Mouse (Mus musculus) CH12F3 (cell line): Measurements from ENCODE around the gene P3h1.
"Not testable (repeated sequence)": the region's sequence is repeated elsewhere in the genome, so short reads cannot be mapped to it uniquely, and the experiment has no call there.

Experiments used
- in situ Hi-C: fragments of 300-500 bp; cut with MboI; formaldehyde crosslinking; loops from 2 replicates; pipeline ENCODE4 v1.14.3; 2020; ENCODE audit warnings: low sequenced_read_pairs

Gene P3h1

GRCm38 (mm10) chr4:119263459-119263858, 30.7 kb downstream of the P3h1 start:
- in situ Hi-C loops, result no loop called here

GRCm38 (mm10) chr4:119266606-119267005, 33.9 kb downstream of the P3h1 start:
- in situ Hi-C loops, result no loop called here

- in situ Hi-C loops, result no loop called here
These were observed 41.9 kb downstream of the P3h1 start for GRCm38 (mm10) chr4:119274627-119275026.

- in situ Hi-C loops, result no loop called here
These were observed 42.5 kb downstream of the P3h1 start for GRCm38 (mm10) chr4:119275226-119275625.

GRCm38 (mm10) chr4:119275726-119276125, 43.0 kb downstream of the P3h1 start:
- in situ Hi-C loops, result no loop called here

GRCm38 (mm10) chr4:119278784-119279183, 46.1 kb downstream of the P3h1 start:
- in situ Hi-C loops, result not testable (repeated sequence)

GRCm38 (mm10) chr4:119284861-119285260, 52.1 kb downstream of the P3h1 start:
- in situ Hi-C loops, result no loop called here

- in situ Hi-C loops, result no loop called here
These were observed 52.6 kb downstream of the P3h1 start for GRCm38 (mm10) chr4:119285336-119285735.

- in situ Hi-C loops, result no loop called here
These were observed 59.2 kb downstream of the P3h1 start for GRCm38 (mm10) chr4:119291921-119292320.

- in situ Hi-C loops, result no loop called here
These were observed 60.3 kb downstream of the P3h1 start for GRCm38 (mm10) chr4:119292771-119293573.

GRCm38 (mm10) chr4:119293574-119294258, 61.0 kb downstream of the P3h1 start:
- in situ Hi-C loops, result no loop called here

- in situ Hi-C loops, result no loop called here
These were observed 61.9 kb downstream of the P3h1 start, which contains the start of gene Ybx1 for GRCm38 (mm10) chr4:119294415-119295133. Gene Ybx1, minus strand, starts transcription at chr4:119294604.

GRCm38 (mm10) chr4:119295134-119295453, 62.4 kb downstream of the P3h1 start:
- in situ Hi-C loops, result no loop called here

- in situ Hi-C loops, result no loop called here
These were observed 64.6 kb downstream of the P3h1 start for GRCm38 (mm10) chr4:119297361-119297760.
